In the genomic region with DNA sequence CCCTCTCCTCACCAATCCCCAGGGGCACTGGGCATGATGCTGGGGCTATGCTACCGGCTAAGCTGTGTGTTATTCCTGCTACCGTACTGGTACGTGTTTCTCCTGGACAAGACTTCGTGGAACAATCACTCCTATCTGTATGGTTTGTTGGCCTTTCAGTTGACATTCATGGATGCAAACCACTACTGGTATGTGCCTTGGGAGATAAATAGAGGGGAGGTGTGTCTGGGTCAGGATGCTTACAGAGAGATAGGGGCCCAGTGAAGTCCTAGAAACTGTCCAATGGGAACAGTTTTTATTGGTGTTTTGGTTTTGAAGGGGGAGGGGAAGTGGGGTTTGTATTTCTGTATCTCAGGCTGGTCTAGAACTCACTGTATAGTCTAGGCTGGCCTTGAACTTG, we compare ENCODE assay signal across 22 mouse cellular contexts. TPM values are rescaled to one million over a fixed set of nuclear protein-coding genes. Genes with fewer than 3 reads are reported as not detected.
DNase-seq lines count a peak whose midpoint lies in the region; ATAC-seq and TF ChIP-seq lines count a peak whose summit lies in the region.
"Had no signal": no experiment of that assay in that cellular context is flagged by ENCODE, and none has a peak within 500 bp of the region (broad histone marks: within the 10 kb centered on the region; RNA-seq: fewer than 3 reads in every experiment).

No protein-coding gene starts in this region.

- TF ChIP-seq EP300 in liver, embryonic 14.5 days (IDR thresholded peaks at IDR 0.05; ENCODE audit: low read depth), result peak; percentile 80

- TF ChIP-seq CTCF in liver, embryonic 14.5 days (IDR thresholded peaks at IDR 0.05; ENCODE audit: low read depth), result no peak

- 10% methylated on average over 4 of the region's 4 CpGs for WGBS in liver, embryonic 14.5 days (ENCODE audit: insufficient replicate concordance)
- WGBS in kidney, embryonic 14.5 days, result 88% methylated on average over 4 of the region's 4 CpGs

- no peaks in the 10 kb centered on the region for H3K27me3 ChIP-seq in erythroblast, embryonic 14.5 days (ENCODE audit: control insufficient read depth)
- H3K27me3 ChIP-seq in liver, embryonic 14.5 days (ENCODE audit: control insufficient read depth, insufficient read depth, low read length), result no peaks in the 10 kb centered on the region
- H3K27me3 ChIP-seq in kidney, embryonic 14.5 days (ENCODE audit: control insufficient read depth, insufficient read depth, low read length), result no peaks in the 10 kb centered on the region
- H3K27me3 ChIP-seq: embryonic facial prominence, embryonic 13.5 days; heart, embryonic 12.5 days; hindbrain, embryonic 15.5 days had no signal

- 0 out of 2 replicates have a peak overlapping the region, but pooled peaks have one; percentile 3 for H3K9ac ChIP-seq in liver, embryonic 14.5 days (replicated peaks)
- no peak overlapping the region for H3K9ac ChIP-seq in kidney, embryonic 14.5 days (ENCODE audit: low read depth, low read length)
- H3K9ac ChIP-seq: embryonic facial prominence, embryonic 13.5 days; heart, embryonic 12.5 days; hindbrain, embryonic 15.5 days had no signal

- peak overlapping the region; percentile 29 for H3K4me3 ChIP-seq in erythroblast, embryonic 14.5 days (replicated peaks)
- H3K4me3 ChIP-seq in liver, embryonic 14.5 days (ENCODE audit: insufficient read depth in 1 of 2, low read depth in 2 of 2, low read length in 2 of 2), result no peak overlapping the region
- no peak overlapping the region for H3K4me3 ChIP-seq in kidney, embryonic 14.5 days (ENCODE audit: low read length)
- H3K4me3 ChIP-seq: embryonic facial prominence, embryonic 13.5 days; forebrain, embryonic 10.5 days; heart, embryonic 12.5 days; hindbrain, embryonic 15.5 days had no signal

- H3K36me3 ChIP-seq in erythroblast, embryonic 14.5 days (ENCODE audit: control insufficient read depth), result peaks cover 53% of the 10 kb centered on the region
- peaks cover 6% of the 10 kb centered on the region for H3K36me3 ChIP-seq in liver, embryonic 14.5 days (replicated peaks; ENCODE audit: control insufficient read depth, insufficient read depth, low read depth)
- peaks cover 46% of the 10 kb centered on the region for H3K36me3 ChIP-seq in kidney, embryonic 14.5 days (ENCODE audit: control insufficient read depth, insufficient read depth, low read length)

- peaks cover 54% of the 10 kb centered on the region for H3K4me1 ChIP-seq in erythroblast, embryonic 14.5 days (ENCODE audit: control insufficient read depth)
- peaks cover 17 to 26% of the 10 kb centered on the region in 2 experiments for H3K4me1 ChIP-seq in liver, embryonic 14.5 days (replicated peaks; ENCODE audit: control insufficient read depth in 2 of 2, insufficient read depth in 2 of 2, low read length in 1 of 2)
- H3K4me1 ChIP-seq in kidney, embryonic 14.5 days (ENCODE audit: control insufficient read depth, insufficient read depth, low read length), result peaks cover 9% of the 10 kb centered on the region

- no peaks in the 10 kb centered on the region for H3K9me3 ChIP-seq in erythroblast, embryonic 14.5 days (ENCODE audit: control insufficient read depth, low read length)
- H3K9me3 ChIP-seq in liver, embryonic 14.5 days (ENCODE audit: control insufficient read depth, low read length), result no peaks in the 10 kb centered on the region
- H3K9me3 ChIP-seq in kidney, embryonic 14.5 days (ENCODE audit: control insufficient read depth, low read length), result no peaks in the 10 kb centered on the region
- H3K9me3 ChIP-seq: embryonic facial prominence, embryonic 13.5 days; forebrain, embryonic 10.5 days; G1E; heart, embryonic 12.5 days; hindbrain, embryonic 15.5 days had no signal

- no peak for ATAC-seq in erythroblast, adult 5-6 weeks (replicated peaks; ENCODE audit: low FRiP score, poor library complexity, severe bottlenecking)
- ATAC-seq in liver, embryonic 14.5 days (ENCODE audit: insufficient read depth), result peak; percentile 63
- ATAC-seq in megakaryocyte progenitor cell, adult 5-6 weeks (replicated peaks; ENCODE audit: poor library complexity), result 0 out of 2 replicates have a peak, but pooled peaks have one; percentile 19
- no peak for ATAC-seq in kidney, embryonic 14.5 days (ENCODE audit: low FRiP score, low TSS enrichment)
- ATAC-seq: CD4-positive, CD25-positive, alpha-beta regulatory T cell, adult 4 months; forebrain, embryonic 16.5 days had no signal

- H3K27ac ChIP-seq in liver, embryonic 14.5 days, result peak overlapping the region; percentile 31
- no peak overlapping the region for H3K27ac ChIP-seq in kidney, embryonic 14.5 days (ENCODE audit: low read depth, low read length)
- H3K27ac ChIP-seq: embryonic facial prominence, embryonic 13.5 days; forebrain, embryonic 10.5 days; hindbrain, embryonic 15.5 days had no signal

- peak overlapping the region; percentile 11 for H3K4me2 ChIP-seq in liver, embryonic 14.5 days (ENCODE audit: low read depth)
- H3K4me2 ChIP-seq in kidney, embryonic 14.5 days (replicated peaks; ENCODE audit: low read depth, low read length), result no peak overlapping the region
- H3K4me2 ChIP-seq: embryonic facial prominence, embryonic 13.5 days; heart, embryonic 12.5 days; hindbrain, embryonic 15.5 days had no signal

- peak; percentile 46 for DNase-seq in c-Kit-positive CD71-positive TER-119-negative erythroid progenitor cells, embryonic 14.5 days (ENCODE audit: low read depth)
- no peak for DNase-seq in liver, embryonic 14.5 days (ENCODE audit: low read depth in 3 of 3, low spot score in 3 of 3)
- DNase-seq in heart, adult 18-20 months, result no peak
- DNase-seq: adrenal gland, adult 8-10 months; adrenal gland, postnatal 36 days; B cell, adult 2 months; cerebellum, adult 11-12 months; cerebellum, adult 9-10 months; cerebellum, postnatal 25 days; gastrocnemius, postnatal 10 days; heart, postnatal 36 days had no signal

RNA-seq across cellular contexts. Expression of gene Ggcx, which starts 4.2 kb away (rescaled TPM):
- polyA plus RNA-seq in erythroblast, embryonic 14.5 days (2012), result 0.08 and 0.09 TPM in 2 replicates
- 1.3 and 5.0 TPM in 2 replicates for total RNA-seq in erythroblast, adult 5-6 weeks (2015; ENCODE audit: low replicate concordance)
- 0.85 and 2.1 TPM in 2 replicates for total RNA-seq in erythroblast, adult 5-6 weeks (2017; ENCODE audit: low replicate concordance)
- 10.9 and 11.3 TPM in 2 replicates for polyA plus RNA-seq in liver, embryonic 14.5 days (2012; rRNA removed)
- polyA plus RNA-seq in liver, embryonic 14.5 days (2014; fragmentation: Nextera tagmentation; extraction: Ambion mirVana), result 5.7 and 6.5 TPM in 2 replicates
- total RNA-seq in megakaryocyte progenitor cell, adult 5-6 weeks (2015), result 11.2 and 11.6 TPM in 2 replicates
- total RNA-seq in megakaryocyte progenitor cell, adult 5-6 weeks (2017), result 6.7 and 8.5 TPM in 2 replicates
- 10.3 and 24.7 TPM in 2 replicates for polyA plus RNA-seq in kidney, embryonic 14.5 days (2014; fragmentation: Nextera tagmentation; extraction: Ambion mirVana)
- 10 to 100 TPM; 26.0 to 34.2 TPM for total RNA-seq in heart, adult 18-20 months (2021)

RNA-seq across cellular contexts. Expression of gene Mat2a, which starts 21.1 kb away (rescaled TPM):
- polyA plus RNA-seq in erythroblast, embryonic 14.5 days (2012), result 1.7 and 2.0 TPM in 2 replicates
- 77.8 and 93.8 TPM in 2 replicates for total RNA-seq in erythroblast, adult 5-6 weeks (2015; ENCODE audit: low replicate concordance)
- 44.9 and 67.3 TPM in 2 replicates for total RNA-seq in erythroblast, adult 5-6 weeks (2017; ENCODE audit: low replicate concordance)
- 59.9 and 99.9 TPM in 2 replicates for polyA plus RNA-seq in liver, embryonic 14.5 days (2012; rRNA removed)
- polyA plus RNA-seq in liver, embryonic 14.5 days (2014; fragmentation: Nextera tagmentation; extraction: Ambion mirVana), result 159 and 173 TPM in 2 replicates
- total RNA-seq in megakaryocyte progenitor cell, adult 5-6 weeks (2015), result 342 and 403 TPM in 2 replicates
- 192 and 230 TPM in 2 replicates for total RNA-seq in megakaryocyte progenitor cell, adult 5-6 weeks (2017)
- polyA plus RNA-seq in kidney, embryonic 14.5 days (2014; fragmentation: Nextera tagmentation; extraction: Ambion mirVana), result 322 and 463 TPM in 2 replicates
- total RNA-seq in heart, adult 18-20 months (2021), result 100 to 1,000 TPM; 130 to 166 TPM

RNA-seq across cellular contexts. Expression of gene Vamp8, which starts 27.8 kb away (rescaled TPM):
- polyA plus RNA-seq in erythroblast, embryonic 14.5 days (2012), result 22.8 and 33.5 TPM in 2 replicates
- total RNA-seq in erythroblast, adult 5-6 weeks (2015; ENCODE audit: low replicate concordance), result 68.5 and 70.1 TPM in 2 replicates
- total RNA-seq in erythroblast, adult 5-6 weeks (2017; ENCODE audit: low replicate concordance), result 91.4 and 102 TPM in 2 replicates
- polyA plus RNA-seq in liver, embryonic 14.5 days (2012; rRNA removed), result 129 and 188 TPM in 2 replicates
- 266 and 276 TPM in 2 replicates for polyA plus RNA-seq in liver, embryonic 14.5 days (2014; fragmentation: Nextera tagmentation; extraction: Ambion mirVana)
- 240 and 247 TPM in 2 replicates for total RNA-seq in megakaryocyte progenitor cell, adult 5-6 weeks (2015)
- total RNA-seq in megakaryocyte progenitor cell, adult 5-6 weeks (2017), result 267 and 283 TPM in 2 replicates
- 114 and 143 TPM in 2 replicates for polyA plus RNA-seq in kidney, embryonic 14.5 days (2014; fragmentation: Nextera tagmentation; extraction: Ambion mirVana)
- total RNA-seq in heart, adult 18-20 months (2021), result 10 to 100 TPM; 70.0 to 79.6 TPM

RNA-seq across cellular contexts. Expression of gene Vamp5, which starts 38.0 kb away (rescaled TPM):
- polyA plus RNA-seq in erythroblast, embryonic 14.5 days (2012), result 6.0 and 6.1 TPM in 2 replicates
- 55.7 and 57.1 TPM in 2 replicates for total RNA-seq in erythroblast, adult 5-6 weeks (2015; ENCODE audit: low replicate concordance)
- total RNA-seq in erythroblast, adult 5-6 weeks (2017; ENCODE audit: low replicate concordance), result 9.5 and 21.2 TPM in 2 replicates
- polyA plus RNA-seq in liver, embryonic 14.5 days (2012; rRNA removed), result 72.5 and 80.0 TPM in 2 replicates
- 81.0 and 94.5 TPM in 2 replicates for polyA plus RNA-seq in liver, embryonic 14.5 days (2014; fragmentation: Nextera tagmentation; extraction: Ambion mirVana)
- total RNA-seq in megakaryocyte progenitor cell, adult 5-6 weeks (2015), result 39.1 and 70.3 TPM in 2 replicates
- total RNA-seq in megakaryocyte progenitor cell, adult 5-6 weeks (2017), result 13.0 and 34.9 TPM in 2 replicates
- 32.1 and 38.4 TPM in 2 replicates for polyA plus RNA-seq in kidney, embryonic 14.5 days (2014; fragmentation: Nextera tagmentation; extraction: Ambion mirVana)
- total RNA-seq in heart, adult 18-20 months (2021), result 10 to 100 TPM; 48.9 to 61.5 TPM

RNA-seq across cellular contexts. Expression of gene Rnf181, which starts 51.5 kb away (rescaled TPM):
- 14.4 and 15.6 TPM in 2 replicates for polyA plus RNA-seq in erythroblast, embryonic 14.5 days (2012)
- total RNA-seq in erythroblast, adult 5-6 weeks (2015; ENCODE audit: low replicate concordance), result 37.1 and 51.6 TPM in 2 replicates
- 44.0 and 47.3 TPM in 2 replicates for total RNA-seq in erythroblast, adult 5-6 weeks (2017; ENCODE audit: low replicate concordance)
- polyA plus RNA-seq in liver, embryonic 14.5 days (2012; rRNA removed), result 40.3 and 42.8 TPM in 2 replicates
- 68.0 and 75.4 TPM in 2 replicates for polyA plus RNA-seq in liver, embryonic 14.5 days (2014; fragmentation: Nextera tagmentation; extraction: Ambion mirVana)
- total RNA-seq in megakaryocyte progenitor cell, adult 5-6 weeks (2015), result 65.5 and 87.8 TPM in 2 replicates
- total RNA-seq in megakaryocyte progenitor cell, adult 5-6 weeks (2017), result 51.4 and 53.7 TPM in 2 replicates
- 103 and 106 TPM in 2 replicates for polyA plus RNA-seq in kidney, embryonic 14.5 days (2014; fragmentation: Nextera tagmentation; extraction: Ambion mirVana)
- 10 to 100 TPM; 37.5 to 41.6 TPM for total RNA-seq in heart, adult 18-20 months (2021)

Comparison
In these comparisons a context has a peak if more than half of its experiments do, and no peak if none do; other contexts are left out.
1. ATAC-seq: peak in liver, embryonic 14.5 days (single experiment) and megakaryocyte progenitor cell, adult 5-6 weeks (single experiment); none in erythroblast, adult 5-6 weeks (single experiment) and kidney, embryonic 14.5 days (single experiment).